Mouse (Mus musculus): Measurements from ENCODE around the gene Gak.
"Not testable (repeated sequence)": the region's sequence is repeated elsewhere in the genome, so short reads cannot be mapped to it uniquely, and the experiment has no call there.

Gene Gak

GRCm38 (mm10) chr5:108655891-108656650, 26.5 kb upstream of the Gak start:
- DNase-seq (ENCODE audit: low spot score) = no peak

- DNase-seq (ENCODE audit: low spot score) = no peak
Measured at GRCm38 (mm10) chr5:108655381-108655780, 25.8 kb upstream of the Gak start.

- no peak for DNase-seq (ENCODE audit: low spot score)
Measured at GRCm38 (mm10) chr5:108654444-108654990, 25.0 kb upstream of the Gak start.

DNA sequence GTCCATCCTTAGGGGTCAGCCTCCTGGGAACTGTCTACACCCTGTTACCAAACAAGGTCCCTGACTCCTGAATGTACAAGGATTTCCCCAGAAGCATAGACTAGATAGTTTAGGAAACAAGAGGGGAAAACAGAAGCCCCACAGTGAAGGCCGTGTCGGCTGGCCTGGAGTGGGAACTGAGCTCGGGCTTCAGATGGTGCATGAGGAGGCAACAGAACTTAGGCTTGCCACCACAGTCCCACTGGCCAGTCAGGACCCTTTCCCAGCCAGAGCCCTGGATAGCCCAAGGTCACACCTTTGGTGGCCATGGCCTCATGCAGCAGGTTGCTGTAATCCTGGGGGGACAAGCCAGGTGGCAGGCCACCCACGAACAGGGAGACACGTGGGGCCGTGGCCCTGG, 23.8 kb upstream of the Gak start:
- no peak for DNase-seq (ENCODE audit: low spot score)

DNA sequence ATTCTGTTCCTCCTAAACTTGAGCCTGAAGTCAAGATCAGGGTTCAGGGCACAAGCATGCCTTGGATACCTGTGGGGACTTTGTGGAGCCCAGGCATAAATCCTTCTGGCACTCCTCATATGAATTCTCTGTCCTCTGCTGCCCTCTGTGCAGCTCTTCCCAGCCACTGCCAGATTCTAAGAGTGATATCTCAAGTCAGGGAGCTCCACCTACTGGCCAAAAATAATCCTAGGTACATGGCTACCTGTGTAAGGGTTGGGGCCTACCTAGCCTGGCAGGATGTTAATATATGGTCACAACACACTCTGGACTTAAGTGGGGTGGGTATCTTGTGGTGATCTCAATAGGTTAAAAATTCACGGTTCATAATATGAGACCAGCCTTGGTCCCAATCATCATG, 22.3 kb upstream of the Gak start:
- DNase-seq (ENCODE audit: low spot score) = peak; percentile 79

DNA sequence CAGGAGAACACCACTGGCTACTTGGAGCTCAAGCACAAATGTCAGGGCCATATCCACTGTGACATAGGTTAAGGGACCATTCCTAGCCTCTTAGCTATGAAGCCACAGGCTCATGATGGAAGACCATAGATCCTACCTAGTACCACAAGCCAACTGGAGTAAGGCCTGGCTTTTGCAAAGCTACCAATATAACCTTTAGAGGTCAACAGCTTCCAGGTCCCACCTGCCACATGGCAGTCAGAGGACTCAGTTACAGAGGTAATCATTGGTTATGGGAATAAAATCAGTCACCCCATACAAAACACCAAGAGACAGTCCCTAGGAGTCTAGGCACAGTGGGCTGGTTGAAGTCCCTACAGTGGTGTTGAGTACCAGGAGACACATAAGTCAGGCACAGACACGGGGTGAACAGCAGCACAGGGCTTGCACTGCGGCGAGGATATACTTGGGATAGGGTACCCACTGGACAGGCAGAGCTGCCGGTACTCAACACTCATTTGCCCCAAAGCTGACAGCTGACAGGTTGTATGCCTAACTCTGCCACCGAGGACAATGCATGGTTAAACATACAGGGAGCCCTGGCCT, 21.7 kb upstream of the Gak start:
- DNase-seq (ENCODE audit: low spot score) = no peak

- no peak for DNase-seq (ENCODE audit: low spot score)
Measured at GRCm38 (mm10) chr5:108650341-108650740, 20.8 kb upstream of the Gak start.

- DNase-seq (ENCODE audit: low spot score) = no peak
Measured at GRCm38 (mm10) chr5:108648937-108649576, 19.5 kb upstream of the Gak start.

GRCm38 (mm10) chr5:108647820-108648465, 18.4 kb upstream of the Gak start:
- peak; percentile 30 for DNase-seq (ENCODE audit: low spot score)

DNA sequence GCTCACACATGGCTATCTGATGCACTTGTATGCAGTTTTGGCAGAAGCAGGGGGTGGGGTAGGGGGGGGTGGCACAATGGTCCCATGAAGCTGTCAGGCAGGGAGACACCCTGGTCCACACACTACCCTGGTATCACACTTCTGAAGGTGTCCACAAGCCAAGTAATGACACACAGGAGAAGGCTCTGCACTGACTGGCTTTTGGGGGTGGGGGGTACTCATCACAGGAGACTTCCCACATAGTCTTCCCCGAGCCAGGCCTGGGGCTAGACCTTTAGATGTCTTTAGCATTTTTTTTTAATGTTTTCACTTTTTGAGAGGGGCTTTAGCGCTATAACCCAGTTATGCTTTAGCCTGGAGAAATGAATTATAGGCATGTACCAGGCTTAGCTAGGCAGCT, 17.8 kb upstream of the Gak start:
- DNase-seq (ENCODE audit: low spot score) = no peak

GRCm38 (mm10) chr5:108646343-108646660, 16.7 kb upstream of the Gak start:
- no peak for DNase-seq (ENCODE audit: low spot score)

GRCm38 (mm10) chr5:108645651-108646342, 16.2 kb upstream of the Gak start:
- peak; percentile 22 for DNase-seq (ENCODE audit: low spot score)

DNA sequence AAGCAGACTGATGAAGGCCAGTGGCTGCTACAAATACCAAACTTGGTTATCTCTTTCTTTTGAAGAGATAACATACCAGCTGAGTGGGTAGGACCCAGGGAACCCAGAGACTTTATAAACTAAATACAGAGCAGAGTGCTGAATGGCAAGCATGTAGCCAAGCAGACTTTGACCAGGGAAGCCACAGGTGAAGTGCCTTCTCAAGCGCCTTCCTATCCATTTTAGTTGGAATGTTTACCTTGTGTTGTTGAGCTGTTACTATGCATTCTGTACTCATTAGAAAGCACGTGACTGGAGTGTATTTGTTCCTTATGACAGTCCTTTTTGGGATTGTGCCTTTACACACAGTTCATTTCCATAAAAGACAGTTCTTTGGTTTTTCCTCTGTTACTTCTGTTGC, 14.1 kb upstream of the Gak start:
- DNase-seq (ENCODE audit: low spot score) = peak; percentile 18

- no peak for DNase-seq (ENCODE audit: low spot score)
Measured at GRCm38 (mm10) chr5:108636172-108636571, 6.6 kb upstream of the Gak start.

DNA sequence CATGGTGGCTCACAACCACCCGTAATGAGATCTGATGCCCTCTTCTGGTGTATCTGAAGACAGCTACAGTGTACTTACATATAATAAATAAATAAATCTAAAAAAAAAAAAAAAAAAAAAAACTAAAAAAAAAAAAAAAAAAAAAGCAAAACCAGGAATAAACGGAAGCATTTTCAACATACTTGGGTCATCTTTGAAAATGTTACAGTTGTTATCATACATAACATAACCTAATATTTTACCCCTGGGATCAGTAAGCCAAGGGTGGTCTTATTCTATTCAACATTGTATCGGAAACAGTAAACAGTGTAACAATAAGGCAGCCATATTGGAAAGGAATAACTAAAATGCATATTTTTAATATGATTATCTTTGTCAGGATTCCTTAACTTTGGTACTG, 4.5 kb upstream of the Gak start:
- DNase-seq (ENCODE audit: low spot score) = not testable (repeated sequence)

DNA sequence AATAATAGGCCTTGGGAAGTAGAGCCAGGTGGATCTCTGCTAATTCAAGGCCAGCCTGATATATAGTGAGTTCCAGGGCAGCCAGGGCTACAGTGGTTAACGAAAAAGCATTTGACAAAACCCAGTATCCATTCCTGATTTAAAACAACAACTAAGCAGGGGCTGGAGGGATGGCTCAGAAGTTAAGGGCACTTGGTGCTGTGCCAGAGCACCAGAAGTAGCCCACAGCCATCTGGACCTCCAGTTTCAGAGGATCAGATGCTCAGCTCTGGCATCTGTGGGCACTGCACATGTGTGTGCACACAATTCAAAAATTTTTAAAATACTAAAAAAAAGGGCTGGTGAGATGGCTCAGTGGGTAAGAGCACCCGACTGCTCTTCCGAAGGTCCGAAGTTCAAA, 4.1 kb upstream of the Gak start:
- DNase-seq (ENCODE audit: low spot score) = no peak

GRCm38 (mm10) chr5:108628891-108629633, 493 bp downstream of the Gak start:
- no peak for DNase-seq (ENCODE audit: low spot score)

DNA sequence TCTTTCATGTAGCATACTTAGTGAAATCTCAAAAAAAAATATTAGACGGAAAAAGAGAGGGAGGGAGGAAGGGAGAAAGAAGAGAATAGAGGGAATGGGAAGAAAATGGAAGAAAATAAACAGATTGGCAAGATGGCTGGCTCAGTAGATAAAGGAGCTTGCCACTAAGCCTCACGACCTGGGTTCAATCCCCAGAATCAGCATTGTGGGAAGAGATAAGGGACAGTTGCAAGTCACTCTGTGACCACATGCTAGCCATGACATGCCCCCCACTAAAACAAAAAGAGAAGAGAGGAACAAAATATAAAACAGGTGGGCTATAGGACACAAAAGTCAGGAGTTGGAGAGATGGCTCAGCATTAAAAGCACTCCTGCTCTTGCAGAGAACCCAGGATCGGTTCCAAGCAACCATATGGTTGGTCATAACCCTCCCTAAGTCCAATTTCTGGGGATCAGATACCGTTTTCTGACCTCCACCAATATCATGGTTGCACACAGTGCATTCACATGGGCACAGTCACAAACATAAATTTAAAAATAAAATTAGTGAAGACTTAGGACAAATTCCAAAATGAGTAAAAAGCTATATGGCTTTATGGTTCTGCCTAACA, 3.4 kb downstream of the Gak start:
- no peak for DNase-seq (ENCODE audit: low spot score)

DNA sequence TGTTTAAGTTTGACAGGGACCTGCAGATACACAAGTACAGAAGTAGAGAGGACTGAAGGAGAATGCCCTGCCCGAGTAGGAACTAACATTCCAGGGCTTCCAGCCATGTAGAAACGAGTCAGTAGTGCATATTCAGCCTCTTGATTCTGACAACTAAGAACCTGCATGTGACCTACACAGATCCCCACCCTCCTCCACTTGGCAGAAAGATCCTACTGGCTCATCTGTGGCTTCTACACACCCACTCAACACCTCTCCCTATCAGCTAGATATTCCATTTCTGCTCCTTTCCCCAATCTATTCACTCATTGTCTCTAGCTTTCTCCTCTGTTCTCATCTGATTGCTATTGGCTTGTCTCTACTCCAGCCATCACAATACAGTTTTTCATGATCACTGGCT, 7.7 kb downstream of the Gak start:
- DNase-seq (ENCODE audit: low spot score) = no peak

DNA sequence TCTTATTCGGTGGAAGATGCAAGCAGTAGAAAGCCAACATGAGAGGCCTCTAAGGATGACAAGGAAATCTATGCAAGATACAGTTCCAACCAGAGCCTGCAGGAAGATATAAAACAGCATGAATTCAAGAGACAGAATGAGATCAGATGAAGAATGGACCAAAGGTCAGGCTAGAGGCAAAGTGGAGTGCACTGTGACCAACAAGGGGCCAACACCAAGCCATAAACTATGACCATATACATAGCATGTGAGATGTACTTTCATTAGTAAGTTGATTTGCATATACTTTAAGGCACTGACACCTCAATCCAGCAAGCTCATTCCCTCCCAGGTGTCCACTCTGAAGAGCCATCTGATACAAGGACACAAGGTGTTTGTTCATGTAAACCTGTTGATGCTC, 19.1 kb downstream of the Gak start:
- no peak for DNase-seq (ENCODE audit: low spot score)

DNA sequence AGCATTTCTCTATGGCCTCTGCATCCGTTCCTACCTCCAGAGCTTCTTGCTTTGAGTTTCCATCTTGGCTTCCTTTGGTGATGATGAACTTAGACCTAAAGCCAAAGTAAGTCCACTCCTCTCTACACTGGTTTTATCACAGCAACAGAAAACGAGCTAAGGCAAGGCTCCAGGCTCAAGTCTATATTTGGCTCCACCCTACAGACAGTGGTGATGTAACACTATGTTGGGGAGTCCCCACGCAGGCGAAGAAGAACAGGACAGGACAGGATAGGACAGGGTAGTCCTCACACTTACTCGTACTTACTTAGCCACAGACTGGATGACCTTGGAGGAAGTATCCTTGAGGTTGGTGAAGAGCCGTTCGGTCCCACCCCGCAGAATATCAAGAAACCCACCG, 27.0 kb downstream of the Gak start:
- no peak for DNase-seq (ENCODE audit: low spot score)

Measured in lung, postnatal 25 days (tissue).